Mouse (Mus musculus) embryo, embryonic 11.5 days (tissue): Measurements from ENCODE around the gene Lpcat4.
"Not testable (repeated sequence)": the region's sequence is repeated elsewhere in the genome, so short reads cannot be mapped to it uniquely, and the experiment has no call there.

Experiments
- DNase-seq: peaks from one replicate; pipeline ENCODE4 v3.0.0-alpha.2; 2012; ENCODE audit warnings: low read depth, low spot score

Gene Lpcat4

DNA sequence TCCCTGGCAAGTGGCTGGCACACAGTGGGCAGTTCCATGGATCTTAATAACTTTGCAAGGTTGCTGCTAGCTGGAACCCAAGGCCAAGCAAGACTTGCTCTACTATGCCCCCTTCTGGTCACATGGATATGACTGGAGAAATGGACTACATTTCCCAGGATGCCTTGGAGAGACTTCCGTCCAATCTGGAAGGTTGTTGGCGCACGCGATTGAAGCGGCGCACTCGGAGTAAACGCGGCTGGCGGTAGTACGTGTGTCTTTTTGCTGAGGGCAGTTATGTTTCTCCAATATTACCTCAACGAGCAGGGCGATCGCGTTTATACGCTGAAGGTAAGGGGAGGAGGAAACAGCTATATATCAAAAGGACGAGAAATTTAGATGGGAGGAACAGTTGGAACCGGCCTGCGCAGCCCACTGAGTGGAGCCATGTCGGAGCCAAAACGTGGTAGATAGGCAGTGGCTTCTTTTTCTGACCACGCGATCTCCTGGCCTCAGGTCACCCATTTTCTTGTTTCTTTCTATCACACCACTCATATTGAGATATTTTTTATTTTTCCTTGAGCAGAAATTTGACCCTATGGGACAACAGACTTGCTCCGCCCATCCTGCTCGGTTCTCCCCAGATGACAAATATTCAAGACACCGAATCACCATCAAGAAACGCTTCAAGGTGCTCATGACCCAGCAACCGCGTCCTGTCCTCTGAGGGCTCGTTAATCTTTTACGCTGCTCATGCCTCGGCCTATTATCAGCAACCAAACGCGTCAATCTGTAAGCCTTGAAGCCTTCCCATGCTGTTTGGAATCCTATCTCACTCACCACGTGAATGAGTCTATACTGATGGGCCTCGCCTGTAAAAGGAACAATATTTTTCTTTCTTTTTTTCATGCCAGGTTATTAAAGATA, 22.7 kb downstream of the Lpcat4 start, which contains the start of gene Nop10:
TSS of gene Nop10 (plus strand) at position 179 of the 906 bp plus-strand sequence.
- DNase-seq = peak; percentile 86

- no peak for DNase-seq
Observed at GRCm38 (mm10) chr2:112262779-112263295, 23.6 kb downstream of the Lpcat4 start.

GRCm38 (mm10) chr2:112264364-112264763, 25.1 kb downstream of the Lpcat4 start:
- no peak for DNase-seq

GRCm38 (mm10) chr2:112265448-112266241, 26.4 kb downstream of the Lpcat4 start, which contains the start of gene Slc12a6:
Gene Slc12a6 (plus strand): TSS chr2:112265825.
- DNase-seq = peak; percentile 85

DNA sequence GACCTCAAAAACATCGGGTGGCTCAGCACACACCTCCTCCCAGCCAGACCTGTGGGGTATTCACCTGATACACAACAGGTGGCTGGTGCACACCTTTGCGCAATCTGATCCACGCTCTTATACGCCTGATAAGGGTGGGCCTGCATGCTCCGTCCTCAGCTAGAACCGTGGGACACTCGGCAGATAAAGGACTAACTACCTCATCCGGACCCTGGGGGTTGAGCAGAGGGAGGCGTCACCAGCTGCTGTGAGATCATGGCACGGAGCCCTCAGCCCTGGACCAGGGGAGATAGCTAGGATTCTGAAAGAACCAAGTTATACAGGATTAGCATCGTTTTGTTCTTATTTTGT, 26.9 kb downstream of the Lpcat4 start, which contains the start of gene Gm21985:
TSS of gene Gm21985 (plus strand) at position 73 of the 351 bp plus-strand sequence.
- DNase-seq = no peak

GRCm38 (mm10) chr2:112266780-112267179, 27.5 kb downstream of the Lpcat4 start:
- DNase-seq = no peak

DNA sequence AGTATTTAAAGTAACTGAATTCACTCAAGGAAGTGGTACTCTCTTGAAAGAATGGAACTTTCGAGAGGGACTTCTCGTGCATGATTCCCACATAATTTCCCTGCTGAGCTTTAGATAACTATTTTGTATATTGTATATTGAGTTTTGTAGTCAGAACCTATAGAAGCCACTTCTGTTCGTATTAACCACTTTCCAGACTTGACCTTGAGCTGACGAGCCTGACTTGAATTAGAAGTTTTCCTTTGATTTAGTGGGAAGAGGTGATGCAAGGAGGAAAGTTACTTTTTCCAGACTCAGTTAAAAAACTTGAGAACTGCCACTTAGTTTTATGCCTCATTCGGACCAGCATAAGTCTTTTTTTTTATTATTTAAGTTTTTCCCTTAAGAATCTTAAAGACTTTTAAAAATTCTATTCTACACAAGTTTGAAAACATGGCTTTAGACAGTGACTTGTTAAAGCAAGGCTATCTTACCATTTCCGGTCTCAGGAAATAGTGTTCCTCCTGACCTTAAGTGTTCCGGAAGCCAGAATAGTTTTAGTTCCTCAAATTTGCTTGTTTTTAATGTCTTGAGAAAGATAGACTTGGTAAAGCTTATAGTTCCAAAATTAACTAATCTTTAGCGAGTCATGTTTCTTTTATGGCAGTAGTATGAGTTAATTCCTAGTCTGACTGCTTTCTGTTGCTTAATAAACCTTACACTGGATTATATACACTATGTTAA, 28.4 kb downstream of the Lpcat4 start:
- DNase-seq = no peak

GRCm38 (mm10) chr2:112270011-112270410, 30.7 kb downstream of the Lpcat4 start:
- DNase-seq = no peak

- DNase-seq = no peak
Observed at GRCm38 (mm10) chr2:112272909-112273308, 33.6 kb downstream of the Lpcat4 start.

DNA sequence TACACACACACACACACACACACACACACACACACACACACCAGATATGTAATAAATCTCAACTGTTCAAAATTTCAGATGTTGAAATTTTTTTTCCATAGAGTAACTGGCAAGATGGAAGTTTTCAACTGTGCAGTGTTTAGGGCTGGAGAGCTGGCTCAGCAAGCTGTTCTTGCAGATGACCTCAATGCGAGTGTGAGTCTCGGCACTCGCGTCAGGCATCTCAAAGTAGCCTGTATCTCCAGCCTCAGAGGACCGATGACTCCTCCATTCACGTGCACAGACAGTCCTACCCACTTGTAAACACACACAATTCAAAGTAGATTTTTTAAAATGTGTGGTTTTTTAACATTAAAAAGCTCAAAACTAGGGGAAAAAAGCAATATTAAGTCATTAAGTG, 34.2 kb downstream of the Lpcat4 start:
- no peak for DNase-seq

- no peak for DNase-seq
Observed at GRCm38 (mm10) chr2:112276870-112277269, 37.6 kb downstream of the Lpcat4 start.

- DNase-seq = no peak
Observed at GRCm38 (mm10) chr2:112282846-112283245, 43.6 kb downstream of the Lpcat4 start.

- no peak for DNase-seq
Observed at GRCm38 (mm10) chr2:112284363-112285030, 45.2 kb downstream of the Lpcat4 start.

GRCm38 (mm10) chr2:112285031-112285390, 45.7 kb downstream of the Lpcat4 start:
- no peak for DNase-seq

GRCm38 (mm10) chr2:112286062-112286461, 46.8 kb downstream of the Lpcat4 start:
- DNase-seq = not testable (repeated sequence)

- no peak for DNase-seq
Observed at GRCm38 (mm10) chr2:112287059-112287458, 47.8 kb downstream of the Lpcat4 start.

DNA sequence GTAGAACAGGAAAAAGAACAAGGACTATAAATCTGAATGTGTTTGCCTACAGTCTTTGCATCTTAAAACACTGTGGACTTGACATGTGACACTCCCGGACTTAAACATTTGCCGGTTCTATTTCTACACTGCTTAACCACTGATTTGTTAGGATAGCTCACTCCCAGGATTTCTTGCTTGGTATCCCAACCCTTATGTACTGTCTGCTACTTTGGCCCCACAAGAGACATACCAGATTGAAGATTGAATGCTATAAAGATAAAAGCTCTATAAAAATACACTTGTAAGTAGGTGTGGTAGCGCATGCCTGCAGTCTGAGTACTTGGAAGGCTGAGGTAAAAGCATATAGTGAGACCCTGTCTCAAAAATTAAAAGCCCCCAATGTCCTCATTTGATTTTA, 50.2 kb downstream of the Lpcat4 start:
- no peak for DNase-seq

- DNase-seq = no peak
Observed at GRCm38 (mm10) chr2:112292823-112293222, 53.6 kb downstream of the Lpcat4 start.

DNA sequence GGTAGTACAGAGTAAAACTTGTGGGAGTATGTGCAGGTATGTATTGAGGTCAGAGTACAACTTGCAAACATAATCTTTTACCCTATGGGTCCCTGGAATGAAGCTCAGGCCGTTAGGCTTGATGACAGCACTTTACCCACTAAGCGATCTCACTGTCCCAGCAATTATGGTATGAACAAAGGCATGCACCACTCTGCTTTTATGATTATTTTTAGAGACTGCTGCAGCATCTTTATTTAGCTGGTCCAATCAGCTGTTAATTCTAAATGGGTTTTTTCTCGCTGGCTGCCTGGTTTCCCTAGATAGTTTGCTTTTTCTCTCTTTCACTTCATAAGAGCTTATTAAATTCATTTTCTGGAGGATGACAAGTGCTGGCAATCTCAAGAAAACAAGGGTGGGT, 56.9 kb downstream of the Lpcat4 start:
- DNase-seq = no peak
